Mouse (Mus musculus): Measurements from ENCODE around the gene Kpna7. TPM values are rescaled to one million over a fixed set of nuclear protein-coding genes. Genes with fewer than 3 reads are reported as not detected.

Gene Kpna7
- polyA plus RNA-seq, 1 experiment from 2014 or later = not detected

DNA sequence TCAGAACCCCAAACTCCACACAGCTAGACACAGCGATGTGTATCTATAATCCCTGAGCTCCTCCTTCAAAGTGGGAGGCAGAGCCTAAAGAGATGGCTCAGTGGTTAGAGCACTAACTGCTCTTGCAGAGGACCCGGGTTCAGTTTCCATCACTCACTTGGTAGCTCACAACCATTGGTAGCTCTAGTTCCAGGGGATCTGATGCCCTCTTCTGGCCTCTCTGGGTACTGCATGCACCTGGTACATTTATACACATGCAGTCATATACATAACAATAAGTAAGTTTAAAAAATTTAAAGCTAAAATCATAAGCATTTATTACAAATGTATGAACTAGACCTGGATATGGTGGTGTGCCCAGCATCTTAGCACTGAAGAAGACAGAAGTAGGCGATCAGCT lies 100.6 kb downstream of the Kpna7 start:
- no peaks in the 10 kb centered on the region for H3K4me1 ChIP-seq (replicated peaks; ENCODE audit: control insufficient read depth, insufficient read depth, low read length)
- H3K9ac ChIP-seq (ENCODE audit: low read length) = no peak overlapping the region
- H3K27ac ChIP-seq (ENCODE audit: low read depth) = no peak overlapping the region
- ATAC-seq (replicated peaks; ENCODE audit: low FRiP score, low TSS enrichment, low read depth) (no peak), DNase-seq (ENCODE audit: low spot score) (no peak)
- H3K36me3 ChIP-seq (ENCODE audit: control insufficient read depth, insufficient read depth, low read length) = no peaks in the 10 kb centered on the region
- no peak overlapping the region for H3K4me2 ChIP-seq (ENCODE audit: low read length)
- no peaks in the 10 kb centered on the region for H3K9me3 ChIP-seq (ENCODE audit: control insufficient read depth, low read length)
- 92% methylated on average over 3 of the region's 3 CpGs for WGBS
- no peaks in the 10 kb centered on the region for H3K27me3 ChIP-seq (replicated peaks; ENCODE audit: control insufficient read depth, insufficient read depth, low read length)
- H3K4me3 ChIP-seq (ENCODE audit: low read depth, low read length) = no peak overlapping the region

DNA sequence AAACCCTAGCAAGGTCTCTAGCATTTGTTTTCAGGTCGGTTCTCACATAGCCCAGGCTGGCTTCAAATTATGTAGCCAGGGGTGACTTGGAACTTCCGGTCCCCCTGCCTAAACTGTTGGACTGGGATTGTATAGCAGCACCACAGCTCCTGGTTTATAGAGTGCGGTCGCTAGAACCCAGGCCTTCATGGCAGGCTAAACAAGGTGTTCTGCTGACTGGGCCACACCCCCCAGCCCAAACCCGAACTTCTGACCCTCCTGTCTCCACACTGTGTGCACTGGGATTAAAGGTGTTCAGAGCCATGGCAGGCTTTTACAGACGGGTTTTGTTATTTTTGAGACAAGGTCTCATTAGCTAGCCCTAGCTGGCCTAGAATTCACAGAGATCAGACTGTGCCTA lies 104.7 kb downstream of the Kpna7 start:
- Histone ChIP-seq H3K9me3 (ENCODE audit: control insufficient read depth, low read length) (no peaks in the 10 kb centered on the region), H3K4me1 (replicated peaks; ENCODE audit: control insufficient read depth, insufficient read depth, low read length) (no peaks in the 10 kb centered on the region), H3K4me2 (ENCODE audit: low read length) (no peak overlapping the region), H3K4me3 (ENCODE audit: low read depth, low read length) (no peak overlapping the region), H3K9ac (ENCODE audit: low read length) (no peak overlapping the region), H3K27ac (ENCODE audit: low read depth) (0 out of 2 replicates have a peak overlapping the region, but pooled peaks have one; percentile 9), H3K36me3 (ENCODE audit: control insufficient read depth, insufficient read depth, low read length) (no peaks in the 10 kb centered on the region), H3K27me3 (replicated peaks; ENCODE audit: control insufficient read depth, insufficient read depth, low read length) (no peaks in the 10 kb centered on the region)
- ATAC-seq (replicated peaks; ENCODE audit: low FRiP score, low TSS enrichment, low read depth) = 0 out of 2 replicates have a peak, but pooled peaks have one; percentile 12
- WGBS = 76% methylated on average over 6 of the region's 6 CpGs
- no peak for DNase-seq (ENCODE audit: low spot score)

DNA sequence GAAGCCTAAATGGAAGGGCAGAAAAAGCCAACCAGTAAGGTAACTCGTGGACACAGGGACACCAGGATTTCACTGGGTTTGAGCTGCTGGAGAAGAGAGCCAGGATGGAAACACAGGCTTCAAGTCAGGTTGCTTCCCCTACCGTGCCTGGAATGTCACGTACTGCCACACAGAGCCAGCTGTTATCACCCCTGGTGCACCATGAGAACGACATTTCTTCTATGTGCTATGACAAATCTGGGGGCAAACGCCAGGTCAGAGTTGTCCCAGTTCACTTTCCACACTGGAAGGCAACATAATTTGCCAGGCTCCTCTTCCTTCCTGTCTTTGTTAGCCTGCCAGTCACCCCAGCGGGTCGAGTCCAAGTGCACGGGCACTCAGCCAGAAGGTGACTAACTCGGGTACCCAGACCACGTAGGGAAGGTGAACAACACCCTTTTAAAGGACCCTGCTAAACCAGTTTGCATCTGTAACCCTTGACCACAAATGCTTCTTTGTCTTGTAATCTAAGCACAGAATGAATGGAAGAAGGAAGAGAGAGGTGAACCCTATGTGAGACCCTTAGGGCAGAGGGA lies 105.2 kb downstream of the Kpna7 start:
- Histone ChIP-seq H3K9me3 (ENCODE audit: control insufficient read depth, low read length) (no peaks in the 10 kb centered on the region), H3K36me3 (ENCODE audit: control insufficient read depth, insufficient read depth, low read length) (no peaks in the 10 kb centered on the region), H3K4me2 (ENCODE audit: low read length) (no peak overlapping the region), H3K4me1 (replicated peaks; ENCODE audit: control insufficient read depth, insufficient read depth, low read length) (no peaks in the 10 kb centered on the region), H3K27ac (ENCODE audit: low read depth) (0 out of 2 replicates have a peak overlapping the region, but pooled peaks have one; percentile 9), H3K27me3 (replicated peaks; ENCODE audit: control insufficient read depth, insufficient read depth, low read length) (no peaks in the 10 kb centered on the region), H3K9ac (ENCODE audit: low read length) (no peak overlapping the region), H3K4me3 (ENCODE audit: low read depth, low read length) (no peak overlapping the region)
- DNase-seq (ENCODE audit: low spot score) = no peak
- 68% methylated on average over 10 of the region's 10 CpGs for WGBS
- 0 out of 2 replicates have a peak, but pooled peaks have one; percentile 59 for ATAC-seq (replicated peaks; ENCODE audit: low FRiP score, low TSS enrichment, low read depth)

DNA sequence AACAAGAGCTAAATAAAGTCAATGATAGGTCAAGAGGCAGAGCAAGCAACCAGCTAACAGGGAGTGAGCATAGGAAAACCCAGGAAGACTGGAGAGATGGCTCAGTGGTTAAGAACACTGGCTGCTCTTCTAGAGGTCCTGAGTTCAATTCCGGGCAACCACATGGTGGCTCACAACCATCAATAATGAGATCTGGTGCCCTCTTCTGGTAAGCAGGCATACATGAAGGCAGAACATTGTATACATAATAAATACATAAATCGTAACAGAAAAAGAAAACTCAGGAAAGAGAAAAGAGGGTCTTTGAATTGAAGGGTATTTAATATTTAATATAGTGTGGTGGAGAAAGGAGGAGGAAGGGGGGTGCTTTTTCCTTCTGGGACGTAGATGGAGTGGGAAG lies 112.6 kb downstream of the Kpna7 start:
- Histone ChIP-seq H3K36me3 (ENCODE audit: control insufficient read depth, insufficient read depth, low read length) (no peaks in the 10 kb centered on the region), H3K4me1 (replicated peaks; ENCODE audit: control insufficient read depth, insufficient read depth, low read length) (peaks cover 5% of the 10 kb centered on the region; the same call in 1 of the 2 replicates), H3K9me3 (ENCODE audit: control insufficient read depth, low read length) (no peaks in the 10 kb centered on the region), H3K4me2 (ENCODE audit: low read length) (no peak overlapping the region), H3K27ac (ENCODE audit: low read depth) (no peak overlapping the region), H3K27me3 (replicated peaks; ENCODE audit: control insufficient read depth, insufficient read depth, low read length) (no peaks in the 10 kb centered on the region), H3K9ac (ENCODE audit: low read length) (no peak overlapping the region), H3K4me3 (ENCODE audit: low read depth, low read length) (no peak overlapping the region)
- ATAC-seq (replicated peaks; ENCODE audit: low FRiP score, low TSS enrichment, low read depth) (no peak), DNase-seq (ENCODE audit: low spot score) (no peak)
- WGBS = 80% methylated on average over 3 of the region's 3 CpGs

DNA sequence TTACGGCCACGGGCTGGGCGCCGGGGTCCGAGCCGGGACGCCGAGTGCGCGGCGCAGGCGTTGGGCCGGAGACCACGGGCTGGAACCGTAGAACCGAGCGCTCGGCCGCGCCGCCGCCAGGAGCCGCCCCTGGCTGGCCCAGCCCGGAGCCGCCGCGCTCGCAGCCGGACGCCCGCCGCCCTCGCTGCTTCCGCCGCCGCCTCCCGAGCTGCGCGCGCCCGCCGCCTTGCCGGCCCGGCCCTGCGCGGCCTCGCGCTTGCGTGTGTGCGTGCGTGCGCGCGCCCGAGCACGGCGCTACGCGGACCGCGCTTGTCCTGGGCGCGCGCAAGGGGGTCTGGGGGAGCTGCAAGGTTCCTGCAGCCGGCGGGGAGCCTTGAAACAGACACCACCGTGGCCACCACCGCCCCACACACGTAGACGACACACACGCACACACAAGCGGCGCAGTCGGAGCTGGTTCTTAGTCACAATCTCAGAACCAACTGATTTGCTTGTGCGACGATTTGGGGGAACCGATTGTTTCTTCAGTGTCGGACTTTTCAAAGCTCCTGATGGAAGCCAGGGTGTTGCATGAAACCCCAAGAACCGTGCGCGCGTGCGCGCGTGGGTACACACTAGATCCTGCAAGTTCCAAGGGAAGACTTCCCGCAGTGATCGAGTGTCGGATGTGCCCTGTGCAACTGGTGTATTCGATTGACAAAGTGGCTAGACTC lies 118.0 kb downstream of the Kpna7 start, which contains the start of gene Smurf1:
Gene Smurf1, minus strand, starts transcription at position 209 of the 713 bp plus-strand sequence.
- no peaks in the 10 kb centered on the region for H3K36me3 ChIP-seq (ENCODE audit: control insufficient read depth, insufficient read depth, low read length)
- peak within 1 kb of the TSS; percentile 73 for H3K4me3 ChIP-seq (ENCODE audit: low read depth, low read length)
- H3K9me3 ChIP-seq (ENCODE audit: control insufficient read depth, low read length) = no peaks in the 10 kb centered on the region
- WGBS = under 1% methylated on average over 62 of the region's 89 CpGs
- peak within 1 kb of the TSS; percentile 58 for H3K4me2 ChIP-seq (ENCODE audit: low read length)
- H3K27ac ChIP-seq (ENCODE audit: low read depth) = peak within 1 kb of the TSS; percentile 91
- DNase-seq (ENCODE audit: low spot score) (peak; percentile 95), ATAC-seq (replicated peaks; ENCODE audit: low FRiP score, low TSS enrichment, low read depth) (peak; percentile 70)
- peaks cover 26% of the 10 kb centered on the region for H3K4me1 ChIP-seq (replicated peaks; ENCODE audit: control insufficient read depth, insufficient read depth, low read length)
- peak within 1 kb of the TSS; percentile 93 for H3K9ac ChIP-seq (ENCODE audit: low read length)
- H3K27me3 ChIP-seq (replicated peaks; ENCODE audit: control insufficient read depth, insufficient read depth, low read length) = no peaks in the 10 kb centered on the region

DNA sequence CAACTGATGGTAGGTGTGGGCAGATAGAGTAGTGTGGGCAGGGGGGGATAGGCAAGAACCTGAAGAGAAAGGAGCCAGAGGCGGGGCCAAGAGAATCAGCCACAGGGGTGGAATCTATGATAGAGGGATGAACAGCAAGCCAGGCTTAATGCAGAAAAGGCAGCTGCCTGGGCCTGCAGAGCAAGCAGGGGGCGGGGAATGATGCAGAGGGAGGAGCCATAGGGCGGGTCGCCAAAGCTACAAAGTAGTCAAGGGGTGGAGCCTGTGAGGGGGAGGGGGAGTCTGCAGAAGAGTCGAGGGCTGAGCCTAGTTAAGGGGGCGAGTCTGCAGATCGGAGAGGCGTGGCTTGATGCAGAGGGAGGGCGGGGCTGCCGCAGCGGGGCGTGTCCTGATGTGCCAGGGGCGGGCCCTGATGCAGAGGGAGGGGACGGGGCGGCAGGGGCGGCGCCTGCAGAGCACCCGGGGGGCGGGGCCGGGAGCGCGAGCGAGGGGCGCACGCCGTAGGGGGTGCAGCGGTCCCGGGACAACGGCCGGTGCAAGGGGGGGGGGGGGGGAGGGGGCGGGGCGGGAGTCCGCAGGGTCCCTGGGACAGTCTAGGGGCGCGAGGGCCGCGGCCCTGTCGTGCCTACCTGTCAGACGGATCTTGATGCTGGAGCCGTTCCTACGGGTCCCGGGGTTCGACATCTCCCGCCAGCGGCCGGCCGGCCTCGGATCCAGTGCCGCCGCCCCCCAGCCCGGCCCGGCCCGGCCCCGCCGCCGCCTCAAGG lies 118.8 kb downstream of the Kpna7 start:
- Histone ChIP-seq H3K9me3 (ENCODE audit: control insufficient read depth, low read length) (no peaks in the 10 kb centered on the region), H3K4me3 (ENCODE audit: low read depth, low read length) (peak overlapping the region; percentile 73), H3K4me2 (ENCODE audit: low read length) (peak overlapping the region; percentile 58), H3K27ac (ENCODE audit: low read depth) (peak overlapping the region; percentile 91), H3K36me3 (ENCODE audit: control insufficient read depth, insufficient read depth, low read length) (no peaks in the 10 kb centered on the region), H3K27me3 (replicated peaks; ENCODE audit: control insufficient read depth, insufficient read depth, low read length) (no peaks in the 10 kb centered on the region), H3K9ac (ENCODE audit: low read length) (peak overlapping the region; percentile 93), H3K4me1 (replicated peaks; ENCODE audit: control insufficient read depth, insufficient read depth, low read length) (peaks cover 26% of the 10 kb centered on the region)
- 2% methylated on average over 30 of the region's 56 CpGs for WGBS
- ATAC-seq (replicated peaks; ENCODE audit: low FRiP score, low TSS enrichment, low read depth) = peak; percentile 85
- peak; percentile 97 for DNase-seq (ENCODE audit: low spot score)

DNA sequence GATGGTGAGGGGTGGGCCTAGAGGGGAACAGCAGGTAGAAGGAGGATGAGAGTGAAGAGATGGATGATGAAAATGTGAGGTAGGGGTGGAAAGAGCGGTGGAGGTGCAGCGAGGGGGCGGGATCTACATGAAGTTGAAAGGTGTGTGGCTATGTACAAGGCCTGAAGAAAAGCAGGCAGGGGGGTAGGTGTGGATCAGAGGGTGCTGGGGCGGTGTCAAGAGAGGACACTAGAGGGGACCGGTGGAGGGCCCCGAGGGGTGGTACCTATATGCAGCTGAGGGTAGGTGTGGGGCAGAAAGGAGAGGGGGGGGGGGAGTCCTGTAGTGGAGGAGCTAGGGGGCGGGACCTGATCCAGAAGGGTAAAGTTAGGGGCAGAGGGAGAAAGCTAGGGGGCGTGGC lies 119.4 kb downstream of the Kpna7 start:
- Histone ChIP-seq H3K27me3 (replicated peaks; ENCODE audit: control insufficient read depth, insufficient read depth, low read length) (no peaks in the 10 kb centered on the region), H3K4me1 (replicated peaks; ENCODE audit: control insufficient read depth, insufficient read depth, low read length) (peaks cover 27% of the 10 kb centered on the region), H3K4me3 (ENCODE audit: low read depth, low read length) (peak overlapping the region; percentile 73; the same call in 1 of the 2 replicates), H3K36me3 (ENCODE audit: control insufficient read depth, insufficient read depth, low read length) (no peaks in the 10 kb centered on the region), H3K9me3 (ENCODE audit: control insufficient read depth, low read length) (no peaks in the 10 kb centered on the region), H3K4me2 (ENCODE audit: low read length) (peak overlapping the region; percentile 58), H3K27ac (ENCODE audit: low read depth) (peak overlapping the region; percentile 91; the same call in 1 of the 2 replicates), H3K9ac (ENCODE audit: low read length) (no peak overlapping the region)
- 29% methylated on average over 8 of the region's 8 CpGs for WGBS
- ATAC-seq (replicated peaks; ENCODE audit: low FRiP score, low TSS enrichment, low read depth) (peak; percentile 42), DNase-seq (ENCODE audit: low spot score) (no peak)

DNA sequence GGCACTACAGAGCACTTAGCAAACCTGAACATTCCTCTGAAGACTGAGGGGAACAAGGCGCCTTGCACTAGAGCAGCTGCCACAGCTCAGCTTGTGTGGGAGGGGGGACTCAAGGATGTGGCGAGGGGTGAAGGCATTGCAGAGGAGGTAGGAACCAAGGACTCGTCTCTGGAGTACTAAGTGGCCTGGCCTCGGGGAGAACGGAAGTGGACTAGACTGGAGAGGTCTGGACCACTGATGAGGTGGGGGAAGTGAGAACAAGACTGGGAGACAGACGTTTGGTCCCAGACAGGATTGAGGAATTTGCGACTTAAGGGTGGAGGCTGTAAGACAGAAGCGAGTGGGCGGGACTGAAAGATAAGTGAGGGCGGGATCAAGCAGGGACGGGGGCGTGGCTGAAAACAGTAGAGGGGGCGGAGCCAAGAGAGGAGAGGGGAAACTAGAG lies 120.0 kb downstream of the Kpna7 start:
- 3% methylated on average over 13 of the region's 13 CpGs for WGBS
- no peaks in the 10 kb centered on the region for H3K27me3 ChIP-seq (replicated peaks; ENCODE audit: control insufficient read depth, insufficient read depth, low read length)
- peak; percentile 3; the same call in 1 of the 2 replicates for ATAC-seq (replicated peaks; ENCODE audit: low FRiP score, low TSS enrichment, low read depth)
- peak overlapping the region; percentile 10; the same call in 1 of the 2 replicates for H3K9ac ChIP-seq (ENCODE audit: low read length)
- peaks cover 33% of the 10 kb centered on the region for H3K4me1 ChIP-seq (replicated peaks; ENCODE audit: control insufficient read depth, insufficient read depth, low read length)
- DNase-seq (ENCODE audit: low spot score) = peak; percentile 76
- peak overlapping the region; percentile 67 for H3K27ac ChIP-seq (ENCODE audit: low read depth)
- peak overlapping the region; percentile 23 for H3K4me3 ChIP-seq (ENCODE audit: low read depth, low read length)
- no peaks in the 10 kb centered on the region for H3K9me3 ChIP-seq (ENCODE audit: control insufficient read depth, low read length)
- no peaks in the 10 kb centered on the region for H3K36me3 ChIP-seq (ENCODE audit: control insufficient read depth, insufficient read depth, low read length)
- H3K4me2 ChIP-seq (ENCODE audit: low read length) = peak overlapping the region; percentile 58
